Mouse (Mus musculus) bone marrow macrophage, adult 2 months (primary cell): Measurements from ENCODE around the gene Gm45618.

Experiments used
- CTCF ChIP-seq: IDR thresholded peaks from 2 replicates; pipeline ENCODE4 v1.5.1; 2012; ENCODE audit warnings: low read depth, mild to moderate bottlenecking, low read length, moderate library complexity
- POLR2A ChIP-seq: IDR thresholded peaks from 2 replicates; pipeline ENCODE4 v1.6.1; 2012; ENCODE audit warnings: mild to moderate bottlenecking, low read depth, low read length, borderline replicate concordance

- no peak for TF ChIP-seq POLR2A
- no peak for TF ChIP-seq CTCF
Measured at GRCm38 (mm10) chr7:142092991-142093390, 27.5 kb downstream of the Gm45618 start.
